8 mouse cellular contexts compared by ENCODE assay signal in the genomic region with DNA sequence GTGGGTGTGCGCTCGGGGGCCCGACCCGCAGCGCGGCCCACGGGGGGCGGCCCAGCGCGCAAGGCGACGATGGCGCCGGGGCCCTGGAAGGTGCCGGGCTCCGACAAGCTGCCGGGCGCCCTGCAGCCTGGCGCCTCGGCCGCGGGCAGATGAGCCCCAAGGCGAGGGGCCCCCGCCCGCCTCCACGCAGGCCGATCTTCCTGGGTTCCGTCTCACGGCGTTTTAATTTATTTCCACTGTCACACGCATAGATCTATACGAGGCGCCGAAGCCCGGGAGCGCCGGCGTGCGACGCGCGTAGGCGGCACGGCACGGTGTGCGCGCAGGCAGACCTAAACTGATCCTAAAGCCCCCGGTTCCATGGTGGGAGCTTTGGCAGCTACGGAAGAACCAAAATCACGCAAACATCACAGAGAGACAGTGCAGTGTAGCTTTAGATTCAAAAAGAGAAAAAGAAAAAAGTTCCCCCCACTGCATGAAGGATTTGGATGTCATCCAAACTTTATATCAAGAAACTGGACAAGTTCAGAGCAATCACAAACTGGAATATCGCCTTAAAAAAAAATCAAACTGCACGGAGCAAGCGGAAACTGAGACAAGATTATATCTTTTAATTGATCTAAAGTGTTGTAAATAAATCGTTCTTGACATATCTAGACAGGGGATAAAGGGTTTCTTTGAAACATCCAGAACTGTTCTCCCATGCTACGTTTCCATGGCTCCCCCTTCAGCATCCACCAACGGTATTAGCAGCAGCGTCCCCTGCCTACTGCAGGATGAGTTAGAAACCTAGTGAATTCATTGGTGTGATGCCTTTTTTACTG.
DNase-seq lines count a peak whose midpoint lies in the region; ATAC-seq and TF ChIP-seq lines count a peak whose summit lies in the region.

No protein-coding gene starts in this region.

- no peak for TF ChIP-seq CTCF in C2C12 (IDR thresholded peaks at IDR 0.05; ENCODE audit: control insufficient read depth, insufficient read depth, insufficient read length)
- TF ChIP-seq CTCF in MEL (IDR thresholded peaks at IDR 0.05 in 2 of 3, conservative IDR thresholded peaks at IDR 0.05 in 1 of 3; ENCODE audit: control insufficient read depth in 1 of 3, insufficient read depth in 1 of 3, low read depth in 2 of 3, low read length in 3 of 3, poor library complexity in 1 of 3, severe bottlenecking in 1 of 3), result peak in 2 of 3 experiments; percentile 14 to 15; a peak in 1 of 6 replicates

- no peaks in the 10 kb centered on the region for H3K9me3 ChIP-seq in MEL (replicated peaks; ENCODE audit: insufficient read depth, low read length)
- H3K9me3 ChIP-seq in kidney, embryonic 15.5 days (replicated peaks), result no peaks in the 10 kb centered on the region
- H3K9me3 ChIP-seq in liver, embryonic 15.5 days (replicated peaks), result no peaks in the 10 kb centered on the region
- H3K9me3 ChIP-seq in neural tube, embryonic 15.5 days (replicated peaks), result no peaks in the 10 kb centered on the region

- ATAC-seq in kidney, embryonic 15.5 days (replicated peaks; ENCODE audit: low FRiP score), result peak; percentile 55
- ATAC-seq in liver, embryonic 15.5 days (ENCODE audit: insufficient read depth), result peak; percentile 14; the same call in 1 of the 2 replicates
- peak; percentile 68 for ATAC-seq in neural tube, embryonic 15.5 days (ENCODE audit: low FRiP score)

- TF ChIP-seq RAD21 in MEL (IDR thresholded peaks at IDR 0.05; ENCODE audit: low read depth, low read length), result no peak

- H3K79me2 ChIP-seq in C2C12 (ENCODE audit: control insufficient read depth, insufficient read depth), result peaks cover 7% of the 10 kb centered on the region
- H3K79me2 ChIP-seq in MEL (ENCODE audit: control insufficient read depth, insufficient read depth, low read length, poor library complexity), result peaks cover 5% of the 10 kb centered on the region; the same call in 1 of the 2 replicates

- peak overlapping the region; percentile 91 for H3ac ChIP-seq in C2C12 (ENCODE audit: control insufficient read depth, insufficient read length, low read depth)

- H3K9ac ChIP-seq in MEL (ENCODE audit: control insufficient read depth, low read depth, low read length, poor library complexity, severe bottlenecking), result peak overlapping the region; percentile 86
- H3K9ac ChIP-seq in kidney, embryonic 15.5 days, result peak overlapping the region; percentile 67
- H3K9ac ChIP-seq in liver, embryonic 15.5 days, result peak overlapping the region; percentile 45; the same call in 1 of the 2 replicates
- peak overlapping the region; percentile 73 for H3K9ac ChIP-seq in neural tube, embryonic 15.5 days (replicated peaks)

- H3K4me2 ChIP-seq in kidney, embryonic 15.5 days, result peak overlapping the region; percentile 90
- H3K4me2 ChIP-seq in liver, embryonic 15.5 days, result peak overlapping the region; percentile 72
- H3K4me2 ChIP-seq in neural tube, embryonic 15.5 days, result peak overlapping the region; percentile 74

- WGBS in kidney, embryonic 15.5 days, result under 1% methylated on average over 55 of the region's 57 CpGs
- 1% methylated on average over 53 of the region's 57 CpGs for WGBS in liver, embryonic 15.5 days (ENCODE audit: insufficient replicate concordance)
- WGBS in neural tube, embryonic 15.5 days, result under 1% methylated on average over 47 of the region's 57 CpGs

- DNase-seq in MEL (ENCODE audit: low read depth, low spot score), result peak; percentile 88
- DNase-seq in cerebellum, postnatal 10 days, result peak; percentile 64 to 68
- DNase-seq in frontal cortex, postnatal 36 days (ENCODE audit: low spot score in 2 of 2), result peak; percentile 62 to 63
- no peak for DNase-seq in urinary bladder, postnatal 4 days (ENCODE audit: low spot score in 2 of 2)

- peaks cover 2% of the 10 kb centered on the region for H3K79me3 ChIP-seq in C2C12 (ENCODE audit: low read depth)

- peaks cover 7 to 14% of the 10 kb centered on the region in 2 experiments; a peak in 3 of 4 replicates for H3K4me1 ChIP-seq in MEL (ENCODE audit: control insufficient read depth in 1 of 2, insufficient read depth in 2 of 2, low read length in 2 of 2)
- peaks cover 7% of the 10 kb centered on the region; the same call in 1 of the 2 replicates for H3K4me1 ChIP-seq in kidney, embryonic 15.5 days
- H3K4me1 ChIP-seq in liver, embryonic 15.5 days (replicated peaks), result no peaks in the 10 kb centered on the region
- H3K4me1 ChIP-seq in neural tube, embryonic 15.5 days, result peaks cover 12% of the 10 kb centered on the region

- H3K4me3 ChIP-seq in C2C12 (ENCODE audit: insufficient read depth, poor library complexity, severe bottlenecking), result peak overlapping the region; percentile 43
- H3K4me3 ChIP-seq in MEL (ENCODE audit: control insufficient read depth in 1 of 2, insufficient read depth in 1 of 2, low read depth in 2 of 2, low read length in 2 of 2), result peak overlapping the region; percentile 80 to 91
- H3K4me3 ChIP-seq in kidney, embryonic 15.5 days (replicated peaks), result peak overlapping the region; percentile 71
- peak overlapping the region; percentile 59 for H3K4me3 ChIP-seq in liver, embryonic 15.5 days (replicated peaks)
- H3K4me3 ChIP-seq in neural tube, embryonic 15.5 days (replicated peaks), result peak overlapping the region; percentile 61

- H3K36me3 ChIP-seq in C2C12 (ENCODE audit: control insufficient read depth, insufficient read depth), result no peaks in the 10 kb centered on the region
- peaks cover 0 to 25% of the 10 kb centered on the region in 2 experiments; a peak in 2 of 4 replicates for H3K36me3 ChIP-seq in MEL (ENCODE audit: control insufficient read depth in 1 of 2, insufficient read depth in 2 of 2, low read length in 2 of 2)
- H3K36me3 ChIP-seq in kidney, embryonic 15.5 days, result no peaks in the 10 kb centered on the region
- H3K36me3 ChIP-seq in liver, embryonic 15.5 days (replicated peaks), result no peaks in the 10 kb centered on the region
- 0 out of 2 replicates have a peak, but pooled peaks cover 2% of the 10 kb centered on the region for H3K36me3 ChIP-seq in neural tube, embryonic 15.5 days

- peak; percentile 41 to 42; a peak in 3 of 4 replicates for TF ChIP-seq EP300 in MEL (IDR thresholded peaks at IDR 0.05; ENCODE audit: low read depth in 1 of 2, low read length in 2 of 2)

- H3K27ac ChIP-seq in MEL (ENCODE audit: control insufficient read depth, low read depth, low read length), result peak overlapping the region; percentile 63
- H3K27ac ChIP-seq in kidney, embryonic 15.5 days, result peak overlapping the region; percentile 97
- peak overlapping the region; percentile 71 for H3K27ac ChIP-seq in liver, embryonic 15.5 days (replicated peaks)
- peak overlapping the region; percentile 96 for H3K27ac ChIP-seq in neural tube, embryonic 15.5 days (replicated peaks)

- H3K27me3 ChIP-seq in C2C12 (ENCODE audit: control insufficient read depth, insufficient read depth, insufficient read length) (no peaks in the 10 kb centered on the region), MEL (ENCODE audit: control insufficient read depth in 1 of 2, insufficient read depth in 2 of 2, low read length in 2 of 2) (no peaks in the 10 kb centered on the region)
- H3K27me3 ChIP-seq in kidney, embryonic 15.5 days, result no peaks in the 10 kb centered on the region
- H3K27me3 ChIP-seq in liver, embryonic 15.5 days, result peaks cover 29% of the 10 kb centered on the region
- H3K27me3 ChIP-seq in neural tube, embryonic 15.5 days (replicated peaks), result no peaks in the 10 kb centered on the region

- peak in 1 of 2 experiments; percentile 48; a peak in 1 of 4 replicates for TF ChIP-seq POLR2A in MEL (IDR thresholded peaks at IDR 0.05; ENCODE audit: control insufficient read depth in 1 of 2, insufficient read depth in 1 of 2, low read depth in 1 of 2, low read length in 2 of 2, poor library complexity in 1 of 2)

TF ChIP-seq in C2C12, 6 proteins besides CTCF, POLR2A, EP300 and RAD21:
- TF ChIP-seq MYOG (IDR thresholded peaks at IDR 0.05; ENCODE audit: control insufficient read depth, extremely low read depth, insufficient read length) (no peak), MAX (IDR thresholded peaks at IDR 0.05) (no peak), CEBPB (IDR thresholded peaks at IDR 0.05; ENCODE audit: low read depth) (no peak), MYOD1 (IDR thresholded peaks at IDR 0.05; ENCODE audit: control insufficient read depth, insufficient read length, low read depth) (no peak), USF1 (IDR thresholded peaks at IDR 0.05; ENCODE audit: low read depth) (no peak), FOSL1 (IDR thresholded peaks at IDR 0.05; ENCODE audit: insufficient read depth, low read length, poor library complexity, severe bottlenecking) (no peak)
TF ChIP-seq in C2C12: peak in this region for 0.

TF ChIP-seq in MEL, 35 proteins besides CTCF, POLR2A, EP300 and RAD21 (continues in another document):
- TF ChIP-seq ETS1 (IDR thresholded peaks at IDR 0.05; ENCODE audit: low read depth, low read length), result 0 out of 2 replicates have a peak, but pooled peaks have one; percentile 7
- TF ChIP-seq ZNF384 (IDR thresholded peaks at IDR 0.05; ENCODE audit: low read depth, low read length), result peak; percentile 65
- TF ChIP-seq NELFE (IDR thresholded peaks at IDR 0.05; ENCODE audit: low read depth, low read length), result peak; percentile 2; the same call in 1 of the 2 replicates
- no peak for TF ChIP-seq ZC3H11A (IDR thresholded peaks at IDR 0.05; ENCODE audit: low read depth, low read length)
- TF ChIP-seq HCFC1 (IDR thresholded peaks at IDR 0.05; ENCODE audit: low read depth, low read length), result peak; percentile 13; the same call in 1 of the 2 replicates
- no peak; the same call in 1 of the 2 replicates for TF ChIP-seq TBP (IDR thresholded peaks at IDR 0.05; ENCODE audit: low read depth, low read length)
- peak; percentile 83; the same call in 1 of the 2 replicates for TF ChIP-seq CHD1 (IDR thresholded peaks at IDR 0.05; ENCODE audit: low read depth, low read length)
- TF ChIP-seq SIN3A (IDR thresholded peaks at IDR 0.05; ENCODE audit: low read length), result peak; percentile 57; the same call in 1 of the 2 replicates
- no peak for TF ChIP-seq ZMIZ1 (IDR thresholded peaks at IDR 0.05; ENCODE audit: low read depth, low read length)
- TF ChIP-seq RCOR1 (IDR thresholded peaks at IDR 0.05; ENCODE audit: low read depth, low read length), result peak; percentile 33; the same call in 1 of the 2 replicates
- TF ChIP-seq MAX (IDR thresholded peaks at IDR 0.05; ENCODE audit: low read length), result peak; percentile 34; the same call in 1 of the 2 replicates
- TF ChIP-seq BHLHE40 (IDR thresholded peaks at IDR 0.05; ENCODE audit: borderline replicate concordance, low read depth, low read length), result no peak
- TF ChIP-seq GATA1 (IDR thresholded peaks at IDR 0.05; ENCODE audit: low read depth, low read length), result peak; percentile 22; the same call in 1 of the 2 replicates
- 0 out of 2 replicates have a peak, but pooled peaks have one; percentile 13 for TF ChIP-seq POLR2AphosphoS2 (IDR thresholded peaks at IDR 0.05; ENCODE audit: low read length)
- TF ChIP-seq MYB (IDR thresholded peaks at IDR 0.05; ENCODE audit: low read depth, low read length), result 0 out of 2 replicates have a peak, but pooled peaks have one; percentile 33
- TF ChIP-seq MAZ (IDR thresholded peaks at IDR 0.05; ENCODE audit: low read depth, low read length), result no peak
- peak; percentile 65 for TF ChIP-seq MXI1 (IDR thresholded peaks at IDR 0.05; ENCODE audit: low read depth, low read length)
- TF ChIP-seq JUND (IDR thresholded peaks at IDR 0.05; ENCODE audit: low read depth, low read length), result no peak

Comparison
In these comparisons a context has a peak if more than half of its experiments do, and no peak if none do; other contexts are left out.
1. DNase-seq: peak in MEL (single experiment), cerebellum, postnatal 10 days (2 of 2) and frontal cortex, postnatal 36 days (2 of 2); none in urinary bladder, postnatal 4 days (0 of 2).
2. ATAC-seq: peak in every context shown above with its lines; median percentile 68 in neural tube, embryonic 15.5 days; 55 in kidney, embryonic 15.5 days; 14 in liver, embryonic 15.5 days.
3. Peak in every context shown above with its lines, with median percentiles within 50 percentile points of each other: H3K4me3 ChIP-seq, H3K27ac ChIP-seq, H3K9ac ChIP-seq and H3K4me2 ChIP-seq.